Mouse (Mus musculus): ENCODE measurements around the gene Elk4. TPM values are rescaled to one million over a fixed set of nuclear protein-coding genes. Genes with fewer than 3 reads are reported as not detected.
A peak's percentile ranks its signal among the peaks of the same experiment; 100 is the strongest.

Elk4 gene
- polyA plus RNA-seq, 1 experiment from 2014 or later: 11.4 TPM

DNA sequence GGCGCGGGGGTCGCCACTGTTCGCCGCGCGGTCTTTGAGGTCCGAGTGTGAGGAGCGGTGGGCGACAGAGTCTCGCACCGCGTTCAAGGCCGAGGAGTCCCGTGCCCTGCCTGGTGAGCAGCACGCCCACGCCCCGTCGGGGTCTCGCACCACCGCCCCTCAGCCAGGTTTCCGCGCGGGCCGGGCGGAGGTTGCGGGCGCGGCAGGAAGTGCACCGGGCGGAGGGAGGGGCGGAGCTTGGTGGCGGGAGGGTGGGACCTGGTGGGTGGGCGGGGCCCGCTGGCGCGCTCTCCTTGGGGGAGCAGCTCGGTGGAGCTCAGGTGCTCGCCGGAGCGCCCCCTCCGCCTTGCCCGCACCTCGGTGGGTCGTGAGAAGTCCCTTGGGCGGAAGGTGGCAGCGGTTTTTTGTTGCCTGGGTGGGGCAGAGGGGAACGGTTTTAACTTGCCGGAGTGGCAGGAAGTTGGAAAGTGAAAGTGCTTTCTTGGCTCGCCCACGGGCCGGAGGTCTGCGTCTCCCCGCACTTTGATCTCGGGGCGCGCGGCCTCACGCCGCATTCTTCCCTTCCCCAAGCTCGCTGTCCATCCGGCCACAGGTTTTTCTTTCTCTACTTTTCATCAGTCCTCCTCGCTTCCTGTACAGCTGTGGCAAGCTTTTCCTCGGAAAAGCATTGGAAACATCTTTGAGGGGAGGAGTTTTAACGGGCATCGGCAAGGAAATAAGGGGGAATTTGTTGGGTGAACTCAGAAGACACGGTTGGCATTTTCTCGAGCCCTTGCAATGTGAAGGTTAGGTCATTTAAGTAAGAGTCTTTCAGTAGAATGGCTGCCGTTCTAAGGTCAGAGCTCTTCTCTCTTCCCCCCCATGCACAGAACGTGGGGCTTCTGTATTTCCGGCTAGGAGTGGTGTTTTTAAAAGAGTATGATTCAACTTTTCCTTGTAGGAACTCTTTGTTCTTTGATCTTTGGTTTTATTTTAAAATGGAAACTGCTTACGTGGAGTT lies 721 bp downstream of the Elk4 start:
- WGBS: 1% methylated on average over 70 of the region's 72 CpGs
- ATAC-seq (ENCODE audit: low FRiP score, low read depth): peak; percentile 90
- peak overlapping the region; percentile 98 for H3K27ac ChIP-seq (replicated peaks)
- peak overlapping the region; percentile 94 for H3K9ac ChIP-seq
- peak overlapping the region; percentile 62 for H3K4me2 ChIP-seq
- peaks cover 22% of the 10 kb centered on the region for H3K4me1 ChIP-seq (replicated peaks)
- H3K27me3 ChIP-seq: no peaks in the 10 kb centered on the region
- H3K36me3 ChIP-seq: no peaks in the 10 kb centered on the region
- H3K9me3 ChIP-seq: no peaks in the 10 kb centered on the region
- peak overlapping the region; percentile 91 for H3K4me3 ChIP-seq

DNA sequence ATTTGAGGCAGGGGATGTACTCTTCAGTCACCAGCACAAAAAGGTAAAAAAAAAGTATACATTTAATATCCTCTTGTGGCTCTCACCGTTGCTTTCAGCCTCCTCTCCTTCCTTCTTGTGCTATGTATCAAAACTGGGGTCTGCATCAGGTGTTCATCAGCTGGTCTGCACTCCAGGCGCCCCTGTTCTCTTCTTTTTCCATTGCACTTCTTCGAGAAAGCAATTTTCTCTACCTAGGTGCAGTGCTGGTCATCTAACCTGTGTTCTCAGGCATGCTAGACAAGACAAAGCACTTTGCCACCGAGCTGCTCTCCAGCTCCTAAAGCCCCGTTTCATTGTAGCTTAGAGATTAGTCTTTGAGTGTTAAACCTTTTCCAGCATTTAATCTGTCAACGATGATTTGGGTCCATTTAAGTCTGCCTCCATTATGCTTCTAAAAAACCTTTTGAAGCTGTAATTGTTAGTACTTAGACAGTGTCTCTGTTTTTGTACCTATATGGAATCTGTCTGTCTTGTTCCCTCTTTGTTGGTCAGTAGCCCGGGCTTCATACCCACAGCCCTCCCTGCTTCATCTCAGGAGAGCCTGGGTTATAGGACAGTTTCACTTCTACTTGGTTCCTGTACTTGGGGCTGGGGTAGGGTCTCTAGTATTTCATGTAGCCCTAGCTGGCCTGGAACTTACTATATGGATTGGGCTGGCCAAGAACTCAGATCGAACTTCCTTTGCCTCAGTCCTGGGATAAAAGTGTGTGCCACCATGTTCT lies 1.7 kb downstream of the Elk4 start:
- Histone ChIP-seq H3K9ac (peak overlapping the region; percentile 94), H3K4me3 (peak overlapping the region; percentile 91), H3K4me2 (peak overlapping the region; percentile 62), H3K9me3 (no peaks in the 10 kb centered on the region), H3K4me1 (replicated peaks) (peaks cover 22% of the 10 kb centered on the region), H3K27me3 (no peaks in the 10 kb centered on the region), H3K36me3 (no peaks in the 10 kb centered on the region), H3K27ac (replicated peaks) (no peak overlapping the region)
- WGBS: 60% methylated on average over 8 of the region's 8 CpGs
- ATAC-seq (ENCODE audit: low FRiP score, low read depth): no peak

DNA sequence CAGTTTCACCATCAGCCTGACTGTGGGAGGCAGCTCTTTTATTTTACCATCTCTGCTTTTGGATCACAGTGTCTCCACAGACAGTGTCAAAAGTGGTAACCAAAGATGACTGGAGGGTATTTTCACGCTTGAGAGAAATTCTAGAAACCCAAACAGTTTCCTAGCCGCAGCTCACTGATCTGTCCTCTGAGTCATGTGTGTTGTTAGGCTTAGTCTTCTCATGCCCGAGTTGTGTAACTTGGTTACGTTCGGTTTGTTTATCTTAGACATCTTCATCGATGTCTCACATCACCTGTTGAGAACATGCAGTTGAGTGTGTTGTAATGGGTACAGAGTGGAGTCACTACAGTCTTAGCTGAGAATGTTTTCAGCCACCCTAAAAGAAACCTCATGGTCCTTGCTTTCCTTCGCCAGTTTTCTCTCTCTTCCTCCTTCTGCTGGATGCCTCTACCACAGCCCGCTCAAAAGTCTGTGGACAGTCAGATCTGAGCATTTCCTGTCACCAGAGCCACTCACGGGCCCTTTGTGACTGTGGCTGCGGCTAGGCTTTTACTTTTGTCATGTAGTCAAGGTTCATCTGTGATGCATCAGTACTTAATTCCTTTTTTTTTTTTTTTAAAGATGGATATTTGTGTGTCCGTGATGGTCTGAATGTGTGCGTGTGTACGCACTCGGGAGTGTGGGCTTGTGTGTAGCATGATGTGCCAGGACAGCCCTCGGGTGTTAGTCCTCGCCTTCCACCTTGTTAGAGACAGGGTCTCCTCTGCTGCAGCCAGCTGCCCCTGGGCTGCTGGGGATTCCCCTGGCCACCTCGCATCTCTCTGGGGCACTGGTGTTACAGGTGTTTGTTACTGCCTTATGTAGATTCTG lies 3.5 kb downstream of the Elk4 start:
- no peak overlapping the region for H3K4me3 ChIP-seq
- no peaks in the 10 kb centered on the region for H3K27me3 ChIP-seq
- peaks cover 22% of the 10 kb centered on the region for H3K4me1 ChIP-seq (replicated peaks)
- WGBS: 93% methylated on average over 17 of the region's 17 CpGs
- no peak overlapping the region for H3K9ac ChIP-seq
- no peaks in the 10 kb centered on the region for H3K9me3 ChIP-seq
- no peak overlapping the region for H3K4me2 ChIP-seq
- H3K27ac ChIP-seq (replicated peaks): no peak overlapping the region
- peaks cover 10% of the 10 kb centered on the region; the same call in 1 of the 2 replicates for H3K36me3 ChIP-seq
- ATAC-seq (ENCODE audit: low FRiP score, low read depth): no peak

DNA sequence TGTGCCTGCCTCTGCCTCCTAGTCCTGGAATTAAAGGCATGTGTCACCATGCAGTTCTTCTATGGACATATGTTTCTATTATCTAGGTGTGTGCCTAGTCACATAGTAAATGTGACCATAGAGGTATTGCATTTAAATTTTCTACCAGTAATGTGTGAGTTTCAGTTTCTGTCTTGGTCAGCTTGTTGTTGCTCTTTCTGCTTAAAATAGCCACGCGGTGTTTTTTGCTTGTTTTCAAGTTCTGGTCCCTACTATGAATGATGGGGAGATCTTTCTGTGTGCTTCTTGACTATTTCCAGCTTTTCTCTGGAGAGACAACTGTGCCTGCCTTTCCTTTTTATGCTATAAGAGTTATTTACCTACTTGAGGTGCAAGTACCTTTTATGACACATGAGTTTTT lies 4.4 kb downstream of the Elk4 start:
- no peak overlapping the region for H3K4me2 ChIP-seq
- 78% methylated on average over 2 of the region's 2 CpGs for WGBS
- ATAC-seq (ENCODE audit: low FRiP score, low read depth): no peak
- H3K4me1 ChIP-seq (replicated peaks): peaks cover 19% of the 10 kb centered on the region
- H3K9me3 ChIP-seq: no peaks in the 10 kb centered on the region
- H3K36me3 ChIP-seq: peaks cover 15% of the 10 kb centered on the region; the same call in 1 of the 2 replicates
- H3K27me3 ChIP-seq: no peaks in the 10 kb centered on the region
- no peak overlapping the region for H3K9ac ChIP-seq
- no peak overlapping the region for H3K4me3 ChIP-seq
- no peak overlapping the region for H3K27ac ChIP-seq (replicated peaks)

DNA sequence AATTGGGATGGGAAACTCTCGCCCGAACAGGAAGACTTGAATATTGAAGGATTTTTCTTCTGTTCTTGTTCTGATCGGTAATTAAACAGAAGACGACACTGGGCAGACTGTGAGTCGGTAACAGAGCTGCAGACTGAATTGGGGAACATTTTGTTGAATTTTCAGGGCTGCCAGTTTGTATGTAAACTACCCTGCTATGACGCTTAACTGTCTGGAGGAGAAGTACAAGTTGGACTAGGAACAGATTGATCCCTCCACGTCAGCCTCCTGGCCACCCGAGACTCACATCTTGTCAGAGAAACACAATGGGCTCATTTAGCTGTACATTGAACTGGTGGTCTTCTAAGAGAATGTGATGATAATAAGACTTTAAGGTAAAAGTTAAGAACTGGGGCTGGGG lies 5.5 kb downstream of the Elk4 start:
- no peaks in the 10 kb centered on the region for H3K27me3 ChIP-seq
- WGBS: 85% methylated on average over 8 of the region's 8 CpGs
- H3K9me3 ChIP-seq: no peaks in the 10 kb centered on the region
- peaks cover 17% of the 10 kb centered on the region for H3K4me1 ChIP-seq (replicated peaks)
- ATAC-seq (ENCODE audit: low FRiP score, low read depth): no peak
- H3K27ac ChIP-seq (replicated peaks): no peak overlapping the region
- no peak overlapping the region for H3K4me3 ChIP-seq
- peaks cover 17% of the 10 kb centered on the region; the same call in 1 of the 2 replicates for H3K36me3 ChIP-seq
- no peak overlapping the region for H3K9ac ChIP-seq
- H3K4me2 ChIP-seq: no peak overlapping the region

DNA sequence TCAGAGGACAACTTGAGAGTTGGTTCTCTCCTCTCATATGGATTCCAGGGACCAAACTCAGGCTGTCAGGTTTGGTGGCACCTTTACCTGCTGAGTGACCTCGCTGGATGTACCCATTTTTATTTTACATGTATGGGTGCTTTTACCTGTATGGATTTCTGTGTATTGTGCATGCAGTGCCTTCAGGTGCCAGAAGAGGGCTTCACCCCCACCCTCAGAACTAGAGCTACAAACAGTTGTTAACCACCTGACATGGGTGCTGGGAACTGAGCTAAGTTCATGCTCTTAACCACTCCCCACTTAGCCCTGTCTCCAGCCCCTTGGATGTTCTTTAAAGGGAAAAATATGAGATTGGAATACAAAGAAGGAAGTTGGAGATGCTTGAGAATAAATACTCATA lies 7.4 kb downstream of the Elk4 start:
- 93% methylated on average over 1 of the region's 1 CpGs for WGBS
- Histone ChIP-seq H3K27ac (replicated peaks) (no peak overlapping the region), H3K9me3 (no peaks in the 10 kb centered on the region), H3K4me3 (no peak overlapping the region), H3K4me1 (replicated peaks) (peaks cover 2% of the 10 kb centered on the region; the same call in 1 of the 2 replicates), H3K4me2 (no peak overlapping the region), H3K9ac (no peak overlapping the region), H3K36me3 (peaks cover 31% of the 10 kb centered on the region), H3K27me3 (no peaks in the 10 kb centered on the region)
- no peak for ATAC-seq (ENCODE audit: low FRiP score, low read depth)

DNA sequence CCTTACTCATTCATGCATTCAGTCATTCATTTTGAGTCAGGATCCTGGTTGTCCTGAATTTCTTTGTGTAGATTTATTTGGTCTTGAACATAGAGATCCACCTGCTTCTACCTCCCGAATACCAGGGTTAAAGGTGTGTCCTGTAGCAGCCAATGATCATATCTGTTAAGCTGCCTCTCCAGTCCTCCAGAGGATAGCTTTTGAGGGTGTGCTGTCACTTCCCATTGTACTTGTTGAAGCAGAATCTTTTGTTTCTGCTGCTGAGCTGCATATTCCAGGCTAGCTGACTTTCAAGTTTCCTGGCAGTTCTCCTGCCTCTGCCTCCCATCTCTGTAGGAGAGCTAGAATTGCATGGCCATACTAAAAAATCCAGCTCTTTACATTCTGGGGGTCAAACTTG lies 9.3 kb downstream of the Elk4 start:
- no peaks in the 10 kb centered on the region for H3K27me3 ChIP-seq
- 97% methylated on average over 1 of the region's 1 CpGs for WGBS
- no peaks in the 10 kb centered on the region for H3K4me1 ChIP-seq (replicated peaks)
- no peak overlapping the region for H3K4me3 ChIP-seq
- H3K27ac ChIP-seq (replicated peaks): no peak overlapping the region
- H3K9me3 ChIP-seq: no peaks in the 10 kb centered on the region
- H3K9ac ChIP-seq: no peak overlapping the region
- H3K4me2 ChIP-seq: no peak overlapping the region
- peaks cover 42% of the 10 kb centered on the region for H3K36me3 ChIP-seq
- no peak for ATAC-seq (ENCODE audit: low FRiP score, low read depth)

DNA sequence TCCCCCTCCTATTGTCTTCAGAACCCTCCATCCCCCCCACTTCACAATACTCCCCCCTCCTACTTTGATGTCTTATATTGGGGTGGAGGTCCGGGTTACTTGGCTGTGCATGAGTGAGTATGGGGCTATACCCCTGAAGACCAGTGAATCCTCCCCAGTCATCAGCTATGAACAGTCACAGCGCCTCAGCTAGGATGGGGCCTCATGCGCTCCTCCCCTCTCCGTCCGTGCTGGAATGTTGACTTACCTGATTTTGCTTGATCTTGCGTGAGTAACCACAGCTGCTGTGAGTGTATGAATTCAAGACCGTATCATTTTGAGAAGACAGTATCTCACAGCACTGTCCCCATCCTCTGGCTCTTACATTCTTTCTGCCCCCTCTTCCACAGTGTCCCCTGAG lies 12.5 kb downstream of the Elk4 start:
- WGBS: 94% methylated on average over 7 of the region's 7 CpGs
- Histone ChIP-seq H3K27me3 (no peaks in the 10 kb centered on the region), H3K36me3 (peaks cover 59% of the 10 kb centered on the region), H3K4me1 (replicated peaks) (no peaks in the 10 kb centered on the region), H3K4me3 (no peak overlapping the region), H3K27ac (replicated peaks) (no peak overlapping the region), H3K9me3 (no peaks in the 10 kb centered on the region), H3K4me2 (no peak overlapping the region), H3K9ac (no peak overlapping the region)
- no peak for ATAC-seq (ENCODE audit: low FRiP score, low read depth)

DNA sequence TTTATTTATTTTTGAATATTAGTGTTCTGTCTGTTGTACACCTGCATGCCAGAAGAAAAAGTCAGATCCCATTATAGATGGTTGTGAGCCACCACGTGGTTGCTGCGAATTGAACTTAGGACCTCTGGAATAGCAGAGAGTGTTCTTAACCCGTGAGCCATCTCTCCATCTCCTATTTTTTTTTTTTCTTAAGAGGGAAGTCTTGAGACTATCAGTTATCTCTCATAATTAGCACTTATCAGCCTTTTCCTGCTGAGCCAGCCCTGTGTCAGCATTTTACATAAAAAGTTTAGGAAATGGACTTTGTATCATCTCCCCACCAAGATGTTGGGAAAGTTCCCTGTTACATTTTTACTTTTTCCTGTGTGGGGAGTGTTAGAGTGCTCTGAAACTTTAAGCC lies 14.7 kb downstream of the Elk4 start:
- Histone ChIP-seq H3K4me1 (replicated peaks) (no peaks in the 10 kb centered on the region), H3K27me3 (no peaks in the 10 kb centered on the region), H3K4me2 (no peak overlapping the region), H3K9ac (no peak overlapping the region), H3K4me3 (no peak overlapping the region), H3K27ac (replicated peaks) (no peak overlapping the region), H3K9me3 (no peaks in the 10 kb centered on the region), H3K36me3 (peaks cover 53% of the 10 kb centered on the region)
- no peak for ATAC-seq (ENCODE audit: low FRiP score, low read depth)
- WGBS: 89% methylated on average over 3 of the region's 3 CpGs

DNA sequence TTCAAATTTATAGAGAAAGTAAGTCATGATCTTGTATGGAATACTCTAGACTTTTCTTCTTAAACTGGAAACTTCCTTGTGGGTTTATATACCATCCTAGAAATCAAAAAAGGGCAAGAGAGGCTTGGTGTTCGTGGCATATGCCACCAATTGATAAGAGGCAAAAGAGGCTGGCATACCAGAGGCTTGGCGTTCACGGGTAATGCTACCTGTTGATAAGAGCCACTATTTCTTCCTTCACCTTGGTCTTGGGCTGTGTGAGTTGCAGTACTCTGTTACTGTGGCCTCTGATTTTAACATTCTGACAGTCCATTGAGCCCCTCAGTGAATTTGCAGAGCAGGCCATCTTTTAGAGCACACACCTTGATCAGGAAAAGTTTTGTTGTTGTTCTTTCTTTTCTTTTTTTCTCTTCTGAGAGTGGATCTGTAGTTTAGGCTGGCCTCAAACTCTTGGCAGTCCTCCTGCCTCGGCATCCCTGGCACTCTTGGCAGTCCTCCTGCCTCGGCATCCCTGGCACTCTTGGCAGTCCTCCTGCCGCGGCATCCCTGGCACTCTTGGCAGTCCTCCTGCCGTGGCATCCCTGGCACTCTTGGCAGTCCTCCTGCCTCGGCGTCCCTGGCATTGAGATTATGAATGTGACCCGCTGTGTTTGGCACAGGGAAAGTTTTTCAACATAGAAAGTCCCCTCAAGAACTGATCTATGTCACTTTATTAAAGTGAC lies 19.7 kb downstream of the Elk4 start:
- H3K4me1 ChIP-seq (replicated peaks): no peaks in the 10 kb centered on the region
- H3K9ac ChIP-seq: no peak overlapping the region
- H3K27me3 ChIP-seq: no peaks in the 10 kb centered on the region
- WGBS: 78% methylated on average over 11 of the region's 11 CpGs
- ATAC-seq (ENCODE audit: low FRiP score, low read depth): no peak
- no peak overlapping the region for H3K4me3 ChIP-seq
- no peak overlapping the region for H3K27ac ChIP-seq (replicated peaks)
- H3K4me2 ChIP-seq: no peak overlapping the region
- H3K36me3 ChIP-seq: peaks cover 38% of the 10 kb centered on the region
- H3K9me3 ChIP-seq: no peaks in the 10 kb centered on the region

DNA sequence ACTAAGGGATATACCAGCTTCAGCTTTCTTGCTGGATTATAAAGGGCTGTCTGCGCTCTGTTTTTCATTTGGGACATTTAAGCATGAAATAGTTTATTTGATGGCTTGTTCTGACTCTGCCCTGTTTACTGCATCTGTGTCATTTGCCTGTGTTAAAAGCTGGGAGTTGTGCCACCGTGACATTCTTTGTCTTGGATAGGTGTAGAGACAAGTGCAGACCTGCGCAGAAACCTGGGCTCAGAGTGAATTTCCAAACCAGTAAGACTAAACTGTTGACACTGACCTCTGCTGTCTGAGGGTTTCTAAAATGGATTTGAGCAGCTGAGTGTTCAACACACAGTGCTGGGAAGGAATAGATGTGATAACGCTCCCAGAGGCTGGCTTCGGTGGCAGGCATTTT lies 20.6 kb downstream of the Elk4 start:
- no peak overlapping the region for H3K4me2 ChIP-seq
- H3K4me1 ChIP-seq (replicated peaks): no peaks in the 10 kb centered on the region
- no peaks in the 10 kb centered on the region for H3K27me3 ChIP-seq
- H3K4me3 ChIP-seq: no peak overlapping the region
- H3K9me3 ChIP-seq: no peaks in the 10 kb centered on the region
- no peak overlapping the region for H3K27ac ChIP-seq (replicated peaks)
- H3K36me3 ChIP-seq: peaks cover 36% of the 10 kb centered on the region
- H3K9ac ChIP-seq: no peak overlapping the region
- ATAC-seq (ENCODE audit: low FRiP score, low read depth): no peak
- WGBS: 92% methylated on average over 5 of the region's 5 CpGs
